Mouse (Mus musculus): ENCODE data around the gene Hsd17b2.
A peak's percentile ranks its signal among the peaks of the same experiment; 100 is the strongest.

GRCm38 (mm10) chr8:117747428-117747827 lies 45.7 kb downstream of the Hsd17b2 start:
- TF ChIP-seq CTCF (IDR thresholded peaks at IDR 0.05; ENCODE audit: low read depth) (peak; percentile 41), EP300 (optimal IDR thresholded peaks at IDR 0.05) (no peak)
